Mouse (Mus musculus): ENCODE measurements around the gene Mettl7a1.

DNA sequence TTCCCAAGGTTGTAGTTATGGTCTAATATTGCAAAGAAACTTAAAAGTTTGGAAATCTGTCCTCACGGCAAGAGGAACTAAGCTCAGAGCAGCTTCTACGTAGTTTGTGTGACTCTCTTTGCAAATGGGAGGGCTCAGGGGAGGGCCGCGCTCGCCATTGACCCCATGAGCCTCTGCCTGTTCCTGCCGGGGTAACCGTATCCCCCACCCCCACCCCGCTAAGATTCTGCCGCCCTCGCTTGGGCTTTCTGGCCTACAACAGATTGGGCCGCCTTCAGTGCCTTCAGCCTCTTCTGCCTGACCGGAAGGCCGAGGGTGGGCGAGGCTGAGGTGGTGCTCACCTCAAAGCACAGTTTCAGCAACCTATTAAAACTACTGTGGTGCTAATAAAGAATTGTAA, 32.5 kb upstream of the Mettl7a1 start:
- no peak for TF ChIP-seq CTCF (IDR thresholded peaks at IDR 0.05; ENCODE audit: control insufficient read depth, insufficient read depth, low read length)
- TF ChIP-seq POLR2A (IDR thresholded peaks at IDR 0.05; ENCODE audit: borderline replicate concordance, control insufficient read depth, low read depth, low read length) = no peak
